Mouse (Mus musculus) G1E (cell line): ENCODE measurements around the gene Armh4. TPM values are rescaled to one million over a fixed set of nuclear protein-coding genes. Genes with fewer than 3 reads are reported as not detected.
"Not testable (repeated sequence)": the region's sequence is repeated elsewhere in the genome, so short reads cannot be mapped to it uniquely, and the experiment has no call there.

Source experiments
- ATAC-seq: 2 replicates; pipeline ENCODE4 v1.8.0; 2016; ENCODE audit warnings: mild to moderate bottlenecking; ENCODE audit not compliant: insufficient number of reproducible peaks, poor library complexity, low FRiP score, severe bottlenecking; ENCODE audit errors: extremely low read depth
- DNase-seq: peaks from one replicate; pipeline ENCODE4 v3.0.0; 2012; ENCODE audit warnings: low spot score
- H3K27me3 ChIP-seq: 2 replicates; pipeline ENCODE4 v1.6.1; 2012; ENCODE audit warnings: mild to moderate bottlenecking, low read length, inconsistent platforms; ENCODE audit not compliant: insufficient read depth
- H3K36me3 ChIP-seq: replicated peaks from 2 replicates; pipeline ENCODE3; 2012; ENCODE audit warnings: mild to moderate bottlenecking, inconsistent platforms
- H3K4me1 ChIP-seq: 2 replicates; pipeline ENCODE4 v1.6.1; 2012; ENCODE audit warnings: low read depth, low read length, inconsistent platforms, mixed read lengths; ENCODE audit not compliant: insufficient read depth
- H3K4me3 ChIP-seq: 2 replicates; pipeline ENCODE4 v1.5.1; 2012; ENCODE audit warnings: low read depth, mild to moderate bottlenecking, inconsistent platforms, low read length, moderate library complexity, mixed read lengths
- H3K9me3 ChIP-seq: replicated peaks from 2 replicates; pipeline ENCODE4 v1.6.1; 2012; ENCODE audit warnings: inconsistent platforms
- CTCF ChIP-seq: IDR thresholded peaks from 2 replicates; pipeline ENCODE4 v1.5.1; 2012; ENCODE audit warnings: low read depth, low read length, inconsistent platforms, mixed read lengths
- GATA1 ChIP-seq: IDR thresholded peaks from 2 replicates; pipeline ENCODE4 v1.6.1; 2012; ENCODE audit warnings: borderline replicate concordance, low read length, inconsistent platforms, mixed read lengths
- GATA2 ChIP-seq: IDR thresholded peaks from 2 replicates; pipeline ENCODE4 v1.6.1; 2012; ENCODE audit warnings: low read depth, low read length, inconsistent platforms, borderline replicate concordance
- POLR2AphosphoS5 ChIP-seq: IDR thresholded peaks from 2 replicates; pipeline ENCODE4 v1.6.1; 2012; ENCODE audit warnings: low read depth, low read length, inconsistent platforms; ENCODE audit not compliant: insufficient replicate concordance
- TAL1 ChIP-seq: conservative IDR thresholded peaks from 2 replicates; pipeline ENCODE4 v1.6.1; 2012; ENCODE audit warnings: low read depth, low read length, inconsistent platforms, mixed read lengths
- polyA plus RNA-seq: library from polyadenylated mRNA; stranded (reverse); fragments of >175 nt; gene quantifications from 2 replicates; pipeline ENCODE4 v1.2.3, GENCODE M21; 2012
- total RNA-seq, 2 experiments: library from RNA; stranded (forward) in 1 of 2; stranded (reverse) in 1 of 2; fragments of 200-1000 nt in 1 of 2; fragments of >200 nt in 1 of 2; fragmentation: Nextera tagmentation in 1 of 2; gene quantifications; 2 replicates each; pipeline ENCODE4 v1.2.3; 2014 to 2017

Armh4 gene
- total RNA-seq (2014; fragmentation: Nextera tagmentation) (not detected in 2 replicates), total RNA-seq (2017) (0.12 and 0.16 TPM in 2 replicates), polyA plus RNA-seq (not detected in 2 replicates)

DNA sequence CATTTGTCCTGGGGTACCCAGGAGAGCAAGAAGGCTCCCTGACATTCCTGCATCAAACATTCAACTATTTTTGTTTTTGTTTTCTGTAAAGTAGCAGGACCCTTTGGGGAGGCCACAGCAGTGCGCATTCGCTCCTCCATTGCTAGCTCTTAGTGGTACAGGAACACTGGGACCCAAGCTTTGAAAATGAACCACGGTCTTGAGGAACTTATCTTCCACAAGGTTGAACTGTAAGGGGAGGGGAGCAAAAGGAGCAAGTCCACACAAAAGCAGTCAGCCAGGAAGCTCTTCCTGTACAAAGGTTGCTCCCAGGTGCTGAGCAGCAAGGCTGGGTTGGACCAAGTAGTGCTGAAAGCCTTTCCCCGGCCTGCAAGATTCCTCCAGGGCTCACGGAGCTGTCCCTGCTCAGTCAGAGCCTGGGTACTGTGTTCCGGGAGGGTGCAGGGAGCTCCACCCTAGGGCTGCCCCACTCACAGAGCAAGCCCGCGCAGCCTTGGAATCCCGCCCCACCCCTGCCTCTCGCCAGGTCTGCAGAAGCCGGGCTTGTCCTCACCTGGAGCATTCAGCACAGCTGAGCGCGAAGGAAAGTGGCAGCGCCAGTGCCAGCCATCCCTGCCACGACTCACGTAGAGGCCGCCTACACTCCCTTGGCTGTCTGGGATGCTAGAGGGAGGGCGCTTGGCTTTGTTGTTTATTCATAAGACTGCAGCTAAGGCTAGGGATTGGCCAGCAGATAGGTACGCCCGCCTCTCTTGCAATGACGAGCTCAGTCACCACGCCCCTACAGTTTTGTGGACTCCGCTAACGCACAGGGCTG, at the start of gene Armh4:
Gene Armh4 (minus strand): TSS at position 669 of the 817 bp plus-strand sequence.
- Histone ChIP-seq H3K27me3 (no peaks in the 10 kb centered on the region), H3K36me3 (no peaks in the 10 kb centered on the region), H3K4me3 (no peak within 1 kb of the TSS), H3K4me1 (no peaks in the 10 kb centered on the region; the same call in 1 of the 2 replicates), H3K9me3 (no peaks in the 10 kb centered on the region)
- ATAC-seq = no peak; the same call in 1 of the 2 replicates
- no peak for DNase-seq
- TF ChIP-seq CTCF = no peak
- TF ChIP-seq TAL1 = no peak
- TF ChIP-seq POLR2AphosphoS5 = no peak
- TF ChIP-seq GATA2 = no peak
- no peak for TF ChIP-seq GATA1

DNA sequence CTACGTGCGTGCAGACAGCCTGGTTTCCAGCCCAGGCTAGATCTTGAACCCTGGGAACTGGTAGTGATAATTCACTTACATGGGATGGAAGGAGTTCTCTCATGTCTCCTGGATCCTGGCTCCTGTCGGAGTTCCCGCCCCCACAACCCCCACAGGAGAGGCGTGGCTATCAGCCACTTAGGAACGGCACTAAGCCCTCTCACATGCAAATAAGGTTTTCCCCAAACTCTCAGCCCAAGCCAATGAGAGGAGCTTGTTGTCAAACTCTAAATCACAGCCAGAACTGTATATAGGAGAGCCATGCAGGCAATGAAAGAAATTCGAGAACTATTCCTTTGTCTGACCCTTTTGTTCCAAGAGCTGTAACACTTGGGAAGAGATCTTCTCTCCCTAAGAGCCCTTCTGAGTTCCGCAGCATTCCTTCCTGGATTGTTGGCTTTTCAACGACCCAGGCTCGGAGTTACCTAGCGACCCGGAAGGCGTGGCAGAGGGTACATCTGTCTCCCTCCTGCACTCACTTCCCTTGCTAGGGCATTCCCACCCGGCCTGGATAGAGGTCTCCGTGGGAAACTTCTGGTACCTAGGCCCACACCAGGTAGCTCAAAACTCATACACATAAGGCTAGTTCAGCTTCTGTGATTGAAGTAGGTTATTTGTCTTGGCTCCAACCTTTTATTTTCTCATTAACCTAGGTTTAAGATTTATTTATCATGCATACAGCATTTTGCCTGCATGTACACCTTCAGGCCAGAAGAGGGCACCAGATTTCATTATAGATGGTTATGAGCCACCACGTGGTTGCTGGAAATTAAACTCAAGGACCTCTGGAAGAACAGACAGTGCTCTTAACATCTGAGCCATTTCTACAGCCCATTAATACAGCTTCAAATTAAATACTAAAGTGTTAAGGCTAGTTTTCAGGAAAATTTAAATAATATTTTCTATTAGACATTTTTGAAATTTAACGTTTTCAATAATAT, 46.3 kb upstream of the Armh4 start:
- Histone ChIP-seq H3K27me3 (no peaks in the 10 kb centered on the region), H3K9me3 (no peaks in the 10 kb centered on the region), H3K4me3 (no peak overlapping the region), H3K4me1 (no peaks in the 10 kb centered on the region), H3K36me3 (no peaks in the 10 kb centered on the region)
- DNase-seq (no peak), ATAC-seq (no peak)
- no peak for TF ChIP-seq CTCF
- no peak for TF ChIP-seq GATA2
- TF ChIP-seq GATA1 = no peak
- TF ChIP-seq TAL1 = no peak
- no peak for TF ChIP-seq POLR2AphosphoS5

DNA sequence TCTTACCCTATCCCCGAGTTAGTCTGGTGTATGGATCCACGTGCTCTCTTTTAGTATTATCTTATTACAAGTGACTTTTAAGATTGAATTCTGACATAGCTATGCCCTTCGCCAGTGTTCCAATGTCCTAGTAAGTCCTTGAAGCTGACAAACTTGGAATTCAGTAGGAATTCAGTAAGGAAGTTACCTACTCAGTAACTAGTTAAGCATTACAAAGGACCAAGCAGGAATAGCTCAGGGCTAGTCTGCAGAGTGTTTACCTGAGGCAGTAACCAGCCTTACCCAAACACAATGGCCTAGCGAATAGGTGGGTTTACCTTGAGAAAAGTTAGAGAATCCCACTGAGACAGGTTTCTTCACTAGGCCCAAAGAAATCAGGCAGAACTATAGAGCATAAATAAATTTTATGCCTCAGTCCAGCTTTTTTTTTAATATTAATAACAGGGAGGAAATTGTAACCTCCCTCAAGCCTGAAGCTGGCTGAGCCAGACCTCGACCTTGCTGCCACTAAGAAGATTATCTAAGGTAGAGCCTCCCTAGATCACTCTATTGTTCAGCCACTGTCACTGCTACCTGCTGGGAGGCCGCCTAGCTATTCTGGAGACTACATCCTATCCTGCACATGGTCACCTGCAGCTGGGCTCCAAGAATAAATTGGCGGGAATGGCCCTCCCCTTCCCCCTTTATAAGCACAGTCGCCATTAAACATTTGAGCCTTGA, 36.7 kb upstream of the Armh4 start:
- DNase-seq = not testable (repeated sequence)

DNA sequence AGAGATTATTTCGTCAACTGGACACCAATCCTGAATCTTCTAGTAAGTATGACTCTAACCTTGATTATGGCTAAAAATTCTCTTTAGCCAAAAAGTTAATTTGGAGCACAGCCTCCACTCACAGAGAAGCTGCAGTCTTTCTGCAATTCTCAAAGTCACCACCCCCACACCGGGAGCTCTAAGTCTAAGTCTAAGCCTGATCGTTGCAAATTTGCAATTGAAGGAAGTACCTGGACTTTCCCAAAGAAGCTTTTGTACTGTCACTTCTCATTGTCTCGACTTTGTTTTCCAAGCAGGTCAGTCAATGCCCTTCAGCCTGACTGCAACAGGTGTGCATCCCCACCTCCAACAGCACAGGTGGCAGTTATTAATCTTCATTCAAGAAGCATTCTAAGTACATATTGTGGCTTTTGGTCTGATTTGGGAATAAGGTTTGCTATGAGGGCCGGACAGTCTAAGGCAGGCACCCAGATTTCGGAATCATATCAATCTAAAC, 35.6 kb upstream of the Armh4 start:
- H3K9me3 ChIP-seq, ATAC-seq, H3K27me3 ChIP-seq, H3K4me3 ChIP-seq, DNase-seq, H3K36me3 ChIP-seq, H3K4me1 ChIP-seq: not testable (repeated sequence)

More for the DNA sequence above, 36.7 kb upstream of the Armh4 start:
- not testable (repeated sequence) for H3K4me3 ChIP-seq, H3K36me3 ChIP-seq, H3K4me1 ChIP-seq, H3K9me3 ChIP-seq, H3K27me3 ChIP-seq, ATAC-seq

DNA sequence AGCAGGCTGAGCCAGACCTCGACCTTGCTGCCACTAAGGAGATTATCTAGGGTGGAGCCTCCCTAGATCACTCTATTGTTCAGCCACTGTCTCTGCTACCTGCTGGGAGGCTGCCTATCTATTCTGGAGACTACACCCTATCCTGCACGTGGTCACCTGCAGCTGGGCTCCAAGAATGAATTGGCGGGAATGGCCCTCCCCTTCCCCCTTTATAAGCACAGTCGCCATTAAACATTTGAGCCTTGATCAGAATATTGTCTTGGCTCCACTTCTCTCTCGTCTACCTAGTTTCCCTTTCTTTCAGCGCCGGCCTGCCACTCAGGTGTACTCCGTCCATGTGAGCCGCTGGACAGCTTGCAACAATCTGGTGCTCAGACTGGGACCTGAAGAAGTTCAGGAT, 29.8 kb upstream of the Armh4 start:
- H3K27me3 ChIP-seq = not testable (repeated sequence)

DNA sequence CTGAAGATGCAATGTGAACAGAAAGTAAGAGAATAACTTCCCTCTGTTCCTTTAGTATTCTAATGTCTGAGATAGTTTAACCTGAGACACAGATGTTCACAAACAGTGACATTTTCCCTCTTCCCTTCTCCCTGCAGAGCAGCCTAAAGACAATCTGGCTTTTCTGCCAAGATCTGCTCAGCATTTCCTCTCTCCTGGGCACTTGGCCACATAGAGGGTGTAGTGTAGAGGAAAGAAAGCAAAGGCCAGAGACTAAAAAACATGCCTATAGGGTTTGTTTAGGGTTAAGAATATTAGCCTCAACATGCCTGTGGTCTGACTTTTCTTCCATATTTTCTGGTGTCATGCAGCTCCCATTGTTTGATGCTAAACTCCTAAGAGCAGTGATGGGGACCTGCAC, 21.9 kb upstream of the Armh4 start:
- not testable (repeated sequence) for ATAC-seq, H3K27me3 ChIP-seq, H3K9me3 ChIP-seq, DNase-seq, H3K36me3 ChIP-seq, H3K4me3 ChIP-seq, H3K4me1 ChIP-seq

More for the DNA sequence above, 29.8 kb upstream of the Armh4 start:
- not testable (repeated sequence) for H3K9me3 ChIP-seq, H3K36me3 ChIP-seq, H3K4me3 ChIP-seq, ATAC-seq, DNase-seq, H3K4me1 ChIP-seq
